Comparison of ENCODE assay signal across 21 mouse cellular contexts in genomic region chrX:157468795-157469194, GRCm38 (mm10). TPM values are rescaled to one million over a fixed set of nuclear protein-coding genes. Genes with fewer than 3 reads are reported as not detected.
"Had no signal": no experiment of that assay in that cellular context is flagged by ENCODE, and none has a peak within 500 bp of the region (broad histone marks: within the 10 kb centered on the region; RNA-seq: fewer than 3 reads in every experiment).

No protein-coding gene starts in this region.

- H3K9me3 ChIP-seq: midbrain, embryonic 10.5 days; midbrain, embryonic 12.5 days; neural tube, embryonic 13.5 days; neural tube, embryonic 15.5 days had no signal

- ATAC-seq: midbrain, embryonic 16.5 days had no signal

- H3K9ac ChIP-seq: lung, embryonic 14.5 days; midbrain, embryonic 12.5 days; neural tube, embryonic 13.5 days; neural tube, embryonic 15.5 days had no signal

- H3K4me3 ChIP-seq: midbrain, embryonic 10.5 days; midbrain, embryonic 12.5 days; myocyte; neural tube, embryonic 13.5 days; neural tube, embryonic 15.5 days had no signal

- H3K4me1 ChIP-seq: midbrain, embryonic 10.5 days; midbrain, embryonic 12.5 days; neural tube, embryonic 13.5 days; neural tube, embryonic 15.5 days had no signal

- DNase-seq: lung, adult 18-20 months; lung, embryonic 14.5 days; lung, postnatal 10 days; lung, postnatal 4 days; midbrain, embryonic 14.5 days; retina, postnatal 1 day; right cerebral cortex, adult 18-20 months; right cerebral cortex, postnatal 25 days; right cerebral cortex, postnatal 4 days; spleen, adult 18-20 months; thymus, adult 18-20 months; thymus, postnatal 14 days; thymus, postnatal 36 days had no signal

- H3K4me2 ChIP-seq: lung, embryonic 14.5 days; midbrain, embryonic 12.5 days; neural tube, embryonic 13.5 days; neural tube, embryonic 15.5 days had no signal

- H3K36me3 ChIP-seq: midbrain, embryonic 12.5 days; neural tube, embryonic 15.5 days had no signal

- H3K27ac ChIP-seq: midbrain, embryonic 10.5 days; midbrain, embryonic 12.5 days; neural tube, embryonic 13.5 days; neural tube, embryonic 15.5 days had no signal

- H3K27me3 ChIP-seq: midbrain, embryonic 12.5 days; neural tube, embryonic 13.5 days; neural tube, embryonic 15.5 days had no signal

RNA-seq across cellular contexts. Expression of gene Phex, which starts 53.7 kb away (rescaled TPM):
- polyA plus RNA-seq: liver, embryonic 16.5 days; small intestine, adult 2 months had no signal
